Mouse (Mus musculus) gastrocnemius, adult 8-10 months (tissue): Measurements from ENCODE around the gene Ggta1. TPM values are rescaled to one million over a fixed set of nuclear protein-coding genes. Genes with fewer than 3 reads are reported as not detected.

Experiments used
- DNase-seq, 2 experiments: peaks; one replicate each; pipeline ENCODE4 v3.0.0; 2022; ENCODE audit warnings: low spot score in 2 of 2
- total RNA-seq, 4 experiments: library from RNA; stranded (reverse); gene quantifications; 2 replicates each; pipeline ENCODE4 v1.2.4; 2022

Ggta1 gene
- total RNA-seq, 4 experiments from 2014 or later: 3.3 to 5.5 (median 4.0) TPM

DNA sequence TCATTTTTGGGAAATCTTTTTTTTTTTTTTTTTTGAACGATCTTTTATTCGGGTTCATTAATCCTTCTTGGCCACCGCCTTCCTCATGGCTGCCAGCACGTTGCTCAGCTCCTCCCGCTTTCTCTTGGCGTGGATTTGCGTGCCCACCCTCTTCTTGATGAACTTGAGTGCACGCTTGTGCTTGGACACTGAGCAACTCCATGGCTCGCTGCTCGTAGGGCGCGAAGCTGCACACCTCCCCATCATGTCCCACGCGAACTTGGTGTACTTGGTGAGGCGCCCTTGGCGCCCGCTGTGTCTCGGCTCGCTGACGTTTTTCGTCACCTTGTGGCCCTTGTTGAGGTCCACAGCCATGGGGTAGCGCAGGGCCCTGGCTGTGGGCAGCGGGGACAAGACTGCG is 28.1 kb upstream of the Ggta1 start:
- no peak for DNase-seq

DNA sequence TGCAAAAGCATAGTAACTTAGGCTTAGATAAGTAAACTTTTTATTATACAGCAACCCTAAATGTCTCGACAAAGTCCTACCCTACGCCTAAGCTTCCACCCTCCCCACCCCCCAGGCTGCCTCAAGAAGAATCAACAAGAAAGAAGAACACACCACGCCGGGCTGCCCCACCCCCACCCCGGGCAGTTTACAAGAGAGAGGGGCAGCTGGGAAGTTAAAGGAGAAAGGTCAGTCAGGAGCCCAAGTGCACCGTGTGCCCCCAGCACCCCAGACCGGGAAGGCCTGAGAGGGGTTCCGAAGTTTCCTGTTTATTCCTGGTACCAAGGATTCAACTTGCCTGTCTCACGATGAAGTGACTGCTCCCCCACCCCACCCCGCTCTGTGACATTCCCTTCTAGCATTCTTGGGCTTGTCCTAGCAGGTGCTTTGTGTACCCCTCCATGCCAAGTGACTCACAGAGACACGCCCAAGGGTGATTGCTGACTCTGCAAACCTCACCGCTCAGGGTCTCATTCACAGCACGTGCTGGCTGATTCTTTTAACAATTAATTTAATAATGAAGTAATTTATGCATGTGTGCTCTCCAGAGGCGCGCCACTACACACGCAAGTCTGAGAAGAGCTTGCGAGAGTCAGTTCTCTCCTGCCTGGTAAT is 27.6 kb upstream of the Ggta1 start:
- DNase-seq: no peak

DNA sequence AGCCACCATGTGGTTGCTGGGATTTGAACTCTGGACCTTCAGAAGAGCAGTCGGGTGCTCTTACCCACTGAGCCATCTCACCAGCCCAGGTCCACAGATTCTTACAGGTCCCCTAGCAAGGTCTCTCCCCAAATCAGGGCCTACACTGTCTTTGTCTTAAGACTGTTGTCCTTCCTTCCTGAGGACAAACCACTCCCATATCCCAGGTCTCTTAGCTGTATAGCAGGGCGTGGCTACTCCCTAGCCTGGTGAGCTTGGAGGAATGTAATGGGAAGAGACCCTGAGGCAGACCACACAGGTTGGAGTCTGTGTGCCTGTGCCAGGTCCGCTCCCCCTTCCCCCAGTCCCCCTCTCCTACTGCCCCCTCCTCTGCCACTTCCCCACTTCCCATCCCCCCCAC is 24.7 kb upstream of the Ggta1 start:
- no peak for DNase-seq

DNA sequence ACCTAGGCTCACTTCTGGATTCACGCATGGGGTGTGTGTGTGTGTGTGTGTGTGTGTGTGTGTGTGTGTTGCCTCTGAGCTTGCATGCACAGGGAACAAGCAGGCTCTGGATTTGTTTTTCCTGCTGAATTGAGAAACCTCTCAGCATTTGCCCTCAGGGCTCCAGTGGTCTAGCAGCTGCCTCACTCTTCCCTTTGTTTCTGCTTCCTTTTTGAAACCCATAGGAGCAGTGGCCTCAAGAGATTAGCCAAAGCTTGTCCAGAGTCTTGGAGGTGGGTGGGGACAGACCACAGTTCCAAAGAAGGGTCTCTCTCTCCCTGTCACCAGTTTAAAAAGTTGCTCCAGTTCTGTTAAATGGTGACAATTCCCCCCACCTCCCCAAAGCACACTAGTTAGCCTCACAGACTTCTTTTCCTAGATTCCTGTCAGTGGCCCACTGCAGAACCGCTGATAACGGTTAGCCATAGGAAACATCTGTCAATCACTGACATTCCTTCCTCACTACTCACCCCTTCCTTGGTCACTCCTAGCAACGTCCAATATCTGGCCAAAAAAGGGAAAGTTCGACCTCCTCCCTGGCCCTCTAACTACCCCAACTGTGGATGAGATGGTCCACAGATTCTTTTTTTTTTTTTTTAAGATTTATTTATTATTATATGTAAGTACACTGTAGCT is 24.1 kb upstream of the Ggta1 start:
- no peak for DNase-seq

DNA sequence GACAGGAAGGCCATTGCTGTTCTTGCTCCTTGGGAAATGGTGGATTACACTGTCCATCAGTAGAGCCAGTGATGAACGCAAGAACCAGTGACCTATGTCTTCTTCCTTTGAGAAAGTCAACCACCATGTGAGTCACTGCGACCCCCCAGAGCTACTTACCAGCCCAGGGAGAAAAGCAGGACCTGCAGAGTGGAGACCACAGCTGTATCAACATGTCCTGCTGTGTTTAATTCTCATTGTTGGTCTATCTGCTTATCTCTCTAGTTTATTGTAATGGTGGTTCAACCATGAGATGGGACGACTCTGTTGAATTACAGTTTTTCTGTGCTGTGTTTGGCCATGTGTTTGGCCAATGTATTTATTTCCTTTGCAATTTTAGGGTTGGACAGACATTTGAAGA is 21.1 kb upstream of the Ggta1 start:
- no peak for DNase-seq

DNA sequence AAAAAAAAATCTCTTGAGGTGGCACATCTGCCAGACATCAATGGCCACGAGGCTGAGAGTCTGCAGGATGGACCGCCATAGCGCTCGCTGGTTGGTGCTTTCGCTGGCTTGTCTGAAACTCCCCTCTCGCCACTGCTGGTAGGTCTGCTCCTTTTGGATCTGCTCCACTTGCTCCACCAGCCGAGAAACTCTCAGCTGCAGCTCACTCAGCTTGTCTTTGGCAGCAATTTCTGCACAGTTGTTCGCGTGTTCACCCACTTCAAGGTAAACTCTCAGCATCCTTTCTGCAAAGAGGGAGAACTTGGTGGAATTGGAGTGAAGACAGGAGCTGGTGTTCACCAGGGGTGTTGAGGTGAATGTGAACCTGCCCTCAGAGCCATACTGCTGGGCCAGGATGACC is 20.4 kb upstream of the Ggta1 start:
- DNase-seq: no peak

DNA sequence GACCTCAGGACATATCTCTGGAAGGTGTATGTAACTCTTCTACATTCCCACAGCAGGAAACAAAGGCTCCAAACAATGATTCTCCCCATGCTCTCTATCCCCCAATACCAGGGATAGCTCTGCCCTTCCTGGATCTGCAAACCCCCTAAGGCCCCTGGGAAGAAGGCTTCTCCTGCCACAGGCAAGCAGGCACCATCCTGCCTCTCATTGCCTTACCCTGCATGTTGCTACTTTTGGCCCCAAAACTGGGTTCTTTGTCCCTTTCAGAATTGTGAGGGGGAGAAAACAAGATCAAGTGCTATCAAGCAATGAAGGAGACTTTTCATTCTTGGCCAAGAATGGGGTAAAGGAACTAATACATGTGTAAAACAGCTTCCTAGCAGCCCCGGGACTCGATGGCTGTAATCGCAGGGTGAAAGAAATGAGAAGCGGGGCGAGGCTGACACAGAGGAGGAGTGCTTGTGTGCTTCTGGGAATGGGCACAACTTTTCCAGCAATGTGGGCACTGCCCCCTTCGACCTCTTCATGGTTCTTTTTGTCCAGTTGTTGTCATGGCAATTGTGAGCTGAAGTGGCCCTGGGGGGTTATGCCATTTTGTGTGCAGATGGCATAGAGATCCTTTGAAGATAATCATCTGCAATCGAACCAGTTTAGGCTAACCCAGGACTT is 18.4 kb upstream of the Ggta1 start:
- DNase-seq: no peak

DNA sequence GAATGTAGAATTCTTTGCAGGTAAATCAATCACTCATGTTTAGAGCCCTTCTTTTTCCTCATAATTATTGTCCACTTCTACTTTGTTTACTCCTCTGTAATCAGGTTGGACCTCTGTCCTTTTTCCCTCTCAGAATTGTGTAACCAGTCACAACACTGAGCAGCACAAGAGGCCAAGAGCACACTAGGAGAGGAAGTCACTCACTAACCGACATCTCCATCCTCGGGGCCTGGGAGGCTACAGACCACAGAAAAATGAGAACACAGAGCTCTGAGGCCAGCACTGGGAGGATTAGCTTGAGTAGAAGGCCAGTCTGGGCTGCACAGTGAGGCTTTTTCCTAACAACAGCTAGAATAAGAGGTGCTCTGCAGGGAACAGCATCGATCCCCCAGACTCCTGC is 17.0 kb upstream of the Ggta1 start:
- no peak for DNase-seq

DNA sequence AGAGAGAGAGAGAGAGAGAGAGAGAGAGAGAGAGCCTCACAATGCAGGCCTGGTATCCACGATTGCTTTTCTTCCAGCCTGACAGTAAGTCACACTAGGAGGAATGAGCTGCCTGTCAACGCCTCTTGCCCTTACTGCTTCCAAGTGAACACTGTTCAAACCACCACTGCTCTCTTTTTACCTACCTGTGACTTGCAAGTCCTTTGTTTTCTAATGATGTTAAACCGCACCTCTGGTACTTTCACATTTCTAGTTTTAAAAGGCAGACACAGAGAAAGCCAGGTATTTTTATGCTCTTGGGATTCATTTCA is 15.7 kb upstream of the Ggta1 start:
- DNase-seq: no peak

DNA sequence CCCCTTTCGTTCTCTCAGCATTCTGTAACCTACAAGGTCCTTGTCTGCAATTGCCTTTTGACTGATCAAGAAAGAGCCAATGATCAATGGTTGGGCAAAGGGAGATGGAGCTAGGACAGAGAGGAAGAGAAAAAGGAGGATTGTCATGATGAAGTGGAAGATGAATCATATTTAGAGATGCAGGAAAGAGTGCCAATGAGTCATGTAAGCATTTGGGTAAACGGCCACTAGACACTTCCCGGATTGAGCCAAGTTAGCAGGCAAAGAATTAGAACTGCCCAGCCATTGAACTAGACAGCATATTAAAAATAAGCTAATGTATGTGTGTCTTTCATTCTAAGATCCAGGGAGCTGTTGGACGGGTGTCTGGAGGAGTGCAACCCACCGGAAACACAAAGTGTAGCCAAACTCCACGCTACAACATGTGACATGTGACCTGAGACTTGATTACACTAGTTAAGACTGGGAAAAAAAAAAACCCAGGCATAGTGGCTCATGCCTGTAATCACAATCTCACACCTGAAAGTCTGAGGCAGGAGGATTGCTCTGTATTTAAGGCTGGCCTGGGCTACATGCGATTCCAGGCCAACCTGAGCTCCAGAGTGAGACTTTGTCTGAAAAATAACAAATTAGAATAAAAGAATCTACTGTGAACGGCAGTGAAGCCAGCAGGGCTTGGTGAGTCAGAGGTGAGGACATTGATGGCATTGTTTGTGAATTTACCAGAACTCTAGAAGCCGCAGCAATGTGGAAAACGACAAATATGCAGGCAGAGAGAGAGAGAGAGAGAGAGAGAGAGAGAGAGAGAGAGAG is 15.2 kb upstream of the Ggta1 start:
- no peak for DNase-seq

DNA sequence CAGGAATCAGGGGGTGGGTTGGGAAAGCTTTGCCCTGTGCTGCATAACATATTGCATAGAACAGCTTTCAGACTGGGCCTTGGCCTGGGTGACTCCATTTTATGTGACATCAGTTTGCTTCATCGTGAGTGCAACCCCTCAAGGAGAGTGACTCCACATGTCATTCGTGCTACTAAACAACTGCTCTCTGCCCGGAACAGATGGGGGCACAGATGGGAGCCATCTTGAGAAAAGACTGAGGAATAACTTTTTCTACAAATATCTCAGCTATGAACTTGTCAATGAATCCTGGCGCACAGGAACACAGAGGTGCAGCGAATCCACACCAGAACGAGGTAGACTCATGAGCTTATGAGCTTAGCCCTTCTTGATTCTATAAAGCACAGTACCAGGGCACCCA is 14.3 kb upstream of the Ggta1 start:
- DNase-seq: no peak

DNA sequence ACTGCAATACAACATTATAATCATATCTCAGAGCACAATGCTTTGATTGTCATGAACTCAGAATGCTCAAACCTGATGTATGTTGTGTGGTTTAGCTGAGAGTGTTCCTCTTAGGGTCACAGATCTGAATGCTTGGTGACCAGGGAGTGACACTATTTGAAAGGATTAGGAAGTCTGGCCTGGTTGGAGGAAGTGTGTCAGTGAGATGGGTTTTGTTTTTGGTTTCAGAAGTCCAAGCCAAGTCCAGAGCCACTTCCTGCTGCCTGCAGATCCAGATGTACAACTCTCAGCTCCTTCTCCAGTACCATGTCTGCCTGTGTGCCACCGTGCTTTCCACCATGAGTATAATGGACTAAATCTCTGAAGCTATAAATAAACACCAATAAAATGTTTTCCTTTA is 11.9 kb upstream of the Ggta1 start:
- DNase-seq: no peak

DNA sequence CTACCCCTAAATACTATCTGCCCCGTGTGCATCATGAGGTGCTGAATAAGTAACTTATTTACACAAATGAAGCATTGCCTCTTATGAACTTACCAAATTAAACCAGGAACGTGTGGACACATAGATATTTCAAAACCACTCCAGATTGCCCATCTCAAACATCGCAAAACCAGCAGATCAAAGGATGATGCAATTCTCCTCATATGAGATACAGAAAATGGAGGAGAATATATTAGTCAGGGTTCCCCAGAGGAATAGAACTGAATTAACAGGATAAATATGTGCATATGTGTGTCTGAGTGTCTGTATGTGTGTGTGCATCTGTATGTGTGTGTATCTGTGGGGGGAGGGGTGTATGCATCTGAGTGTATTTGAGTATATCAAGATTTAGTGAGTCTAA is 6.2 kb upstream of the Ggta1 start:
- DNase-seq: no peak

DNA sequence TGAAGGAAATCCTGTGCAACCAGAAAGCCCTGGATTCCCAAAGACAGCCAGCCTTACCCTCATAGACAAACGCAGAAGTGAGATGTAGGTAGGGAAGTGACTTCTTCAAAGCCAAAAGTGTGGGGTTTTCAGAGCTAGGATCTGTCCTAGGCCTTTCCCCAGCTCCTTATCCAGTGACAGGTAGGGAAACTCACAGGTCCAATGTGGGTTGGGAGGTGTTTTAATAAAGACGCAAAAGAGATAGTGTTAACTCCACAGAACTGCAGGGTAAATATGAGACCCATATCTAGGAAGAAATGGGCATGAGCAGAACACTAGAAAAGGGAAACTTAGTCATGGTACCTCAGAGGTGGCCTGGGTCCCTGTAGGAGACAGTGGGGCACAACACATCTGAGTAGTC is 5.2 kb upstream of the Ggta1 start:
- DNase-seq: no peak

DNA sequence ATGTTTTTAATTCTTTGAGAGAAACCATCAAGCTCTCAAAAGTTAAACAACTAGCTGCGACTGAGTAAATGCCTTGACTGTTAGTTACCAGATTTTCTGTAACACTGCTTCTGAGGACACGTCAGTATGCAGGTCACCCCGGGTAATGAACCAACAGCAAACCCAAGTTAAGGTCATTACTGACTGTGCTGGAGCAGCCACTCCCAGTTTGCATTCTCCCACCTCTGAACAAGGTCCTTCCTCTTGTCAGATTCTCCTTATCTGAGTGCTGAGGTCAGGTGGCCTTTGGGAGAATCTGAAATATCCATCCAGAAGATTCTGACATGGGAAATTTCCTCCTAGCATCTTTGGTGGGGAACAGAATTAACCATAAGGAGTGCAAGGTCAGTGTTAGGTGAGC is 4.8 kb upstream of the Ggta1 start:
- DNase-seq: no peak

DNA sequence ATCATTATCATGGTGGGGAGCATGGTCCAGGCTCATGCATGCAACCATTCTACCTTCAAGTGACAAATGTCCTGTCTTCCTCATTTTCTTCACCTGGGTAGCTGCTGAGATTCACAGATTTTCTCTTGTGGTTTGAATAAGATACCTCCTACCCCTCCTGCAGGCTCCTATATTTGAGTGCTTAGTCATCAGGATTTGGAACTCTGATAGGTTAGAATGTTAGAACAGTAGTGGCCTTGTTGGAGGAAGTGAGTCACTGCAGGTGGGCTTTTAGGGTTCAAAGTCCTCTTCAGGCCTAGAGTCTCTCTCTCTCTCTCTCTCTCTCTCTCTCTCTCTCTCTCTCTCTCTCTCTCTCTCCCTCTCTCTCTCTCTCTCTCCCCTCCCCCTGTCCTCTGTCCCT is 2.6 kb upstream of the Ggta1 start:
- DNase-seq: no peak

DNA sequence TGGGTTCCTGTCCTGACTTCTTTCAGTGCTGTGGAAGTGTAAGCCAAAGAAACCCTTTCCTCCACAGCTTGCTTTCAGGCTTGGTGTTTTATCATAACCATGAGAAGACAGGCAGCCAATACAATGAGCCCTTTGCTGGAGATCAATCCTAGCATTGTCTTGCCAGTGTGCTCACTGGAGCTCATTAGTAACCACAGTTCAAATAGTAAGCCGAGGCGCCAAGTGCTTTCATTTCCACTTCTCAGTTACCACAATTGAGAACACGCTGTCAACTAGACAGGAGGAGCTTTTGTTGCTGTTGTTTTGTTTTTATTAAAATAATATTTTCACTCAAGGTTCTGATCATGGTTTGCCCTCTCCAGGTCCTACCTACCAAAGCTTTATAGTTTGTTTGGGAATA is 1.5 kb upstream of the Ggta1 start:
- no peak for DNase-seq

DNA sequence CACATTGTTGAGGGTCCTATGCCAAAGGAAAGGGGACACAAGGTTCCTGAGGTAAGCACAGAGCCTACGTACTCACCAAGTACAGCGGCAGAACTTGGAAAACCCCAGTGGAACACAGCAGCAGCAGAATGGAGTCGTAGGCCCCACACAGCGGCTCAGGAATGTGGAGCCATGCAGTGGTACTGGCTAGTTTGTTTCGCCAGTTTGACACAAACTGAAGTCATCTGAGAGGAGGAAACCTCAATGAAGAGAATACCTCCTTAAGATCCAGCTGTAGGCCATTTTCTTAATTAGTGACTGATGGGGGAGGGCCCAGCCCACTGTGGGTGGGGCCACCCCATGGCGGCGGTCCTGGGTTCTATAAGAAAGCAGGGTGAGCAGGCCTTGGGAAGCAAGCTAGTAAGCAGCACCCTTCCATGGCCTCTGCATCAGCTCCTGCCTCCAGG is 1.1 kb upstream of the Ggta1 start:
- DNase-seq: no peak

DNA sequence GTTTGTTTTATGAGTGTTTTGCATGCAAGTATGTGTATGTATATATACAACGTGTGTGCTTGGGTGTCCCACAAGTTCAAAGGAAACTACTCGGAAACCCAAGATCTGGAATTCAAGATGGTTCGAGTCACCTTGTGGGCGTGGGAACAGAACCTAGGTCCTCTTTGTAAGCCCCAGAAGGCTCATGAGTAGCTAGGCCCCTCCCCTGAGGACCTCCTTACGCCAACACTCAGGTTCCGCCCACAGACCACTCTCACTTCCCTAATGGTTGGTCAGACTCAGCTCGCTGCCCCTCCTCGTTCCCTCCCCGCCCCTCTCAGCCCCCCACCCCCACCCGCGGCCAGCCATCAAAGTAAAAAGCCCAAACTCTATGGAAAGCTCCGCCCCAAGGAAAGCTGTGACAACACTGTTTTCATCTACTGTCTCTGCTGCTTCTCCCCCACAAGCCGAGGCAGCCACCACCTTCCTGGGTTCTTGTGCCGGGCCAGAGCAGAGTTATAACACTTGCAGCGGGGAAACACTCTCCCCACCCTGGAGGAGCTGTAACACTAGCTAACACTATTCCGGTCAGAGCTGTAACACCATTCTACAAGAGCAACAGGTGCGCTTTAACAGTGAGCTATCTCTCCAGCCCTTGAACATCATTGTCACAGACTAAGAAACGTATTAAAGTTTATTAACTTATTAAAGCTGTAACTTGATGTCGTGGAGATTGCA is 499 bp upstream of the Ggta1 start:
- no peak for DNase-seq

DNA sequence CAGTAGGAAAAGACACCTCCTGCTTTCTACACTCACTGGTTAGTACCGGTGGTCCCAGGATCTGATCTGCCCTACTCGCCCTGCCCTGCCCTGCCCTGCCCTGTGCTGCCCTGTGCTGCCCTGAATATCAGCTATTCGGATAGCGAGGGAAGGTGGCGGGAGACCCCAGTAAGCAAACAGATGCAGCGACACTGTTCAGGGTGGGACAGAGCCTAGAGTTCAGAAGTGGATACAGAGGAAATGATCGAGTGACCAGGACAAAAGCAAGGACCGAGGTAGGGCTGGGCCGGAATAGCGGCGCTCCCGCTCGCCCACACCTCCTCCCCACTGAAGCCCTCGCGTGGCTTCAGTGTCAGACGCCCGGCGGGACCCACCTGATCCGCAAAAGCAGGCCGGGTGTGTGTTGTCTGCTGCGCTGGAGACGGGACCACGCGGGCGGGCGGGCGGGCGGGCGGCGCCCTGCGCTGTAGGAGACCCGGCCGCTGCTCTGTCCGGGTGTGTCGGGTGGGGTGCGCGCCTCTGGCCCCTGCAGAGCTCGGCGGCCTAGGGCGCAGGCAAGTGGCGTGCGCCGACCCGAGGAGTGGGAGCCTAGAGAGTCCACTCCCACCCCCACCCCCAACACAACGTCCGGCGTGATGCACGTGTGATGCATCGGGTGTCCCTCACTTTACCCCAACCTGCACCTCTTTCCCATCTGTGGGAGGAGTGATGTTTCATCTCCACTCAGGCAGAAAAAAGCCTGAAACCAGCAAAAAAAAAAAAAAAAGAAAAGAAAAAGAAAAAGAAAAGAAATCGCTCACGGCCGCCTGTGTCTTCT is 852 bp downstream of the Ggta1 start:
- DNase-seq: no peak
